Mouse (Mus musculus) heart, embryonic 10.5 days (tissue): Measurements from ENCODE around the gene C1qtnf2. TPM values are rescaled to one million over a fixed set of nuclear protein-coding genes. Genes with fewer than 3 reads are reported as not detected.
A peak's percentile ranks its signal among the peaks of the same experiment; 100 is the strongest.

Experiments used
- DNase-seq: peaks from one replicate; pipeline ENCODE4 v3.0.0-alpha.2; 2017; ENCODE audit warnings: low spot score
- H3K27ac ChIP-seq: fragments of 300-500 bp; sonication (generic); 2 replicates; pipeline ENCODE4 v1.5.1; 2016; ENCODE audit warnings: mild to moderate bottlenecking
- H3K27me3 ChIP-seq: fragments of 300-500 bp; sonication (generic); 2 replicates; pipeline ENCODE4 v1.6.1; 2016; ENCODE audit warnings: mild to moderate bottlenecking; ENCODE audit not compliant: poor library complexity, insufficient read depth, severe bottlenecking
- H3K36me3 ChIP-seq: fragments of 300-500 bp; sonication (generic); 2 replicates; pipeline ENCODE4 v1.6.1; 2016; ENCODE audit warnings: mild to moderate bottlenecking, moderate library complexity
- H3K4me1 ChIP-seq: fragments of 300-500 bp; sonication (generic); 2 replicates; pipeline ENCODE4 v1.6.1; 2016; ENCODE audit warnings: mild to moderate bottlenecking
- H3K4me3 ChIP-seq: fragments of 300-500 bp; sonication (generic); 2 replicates; pipeline ENCODE4 v1.5.1; 2016; ENCODE audit warnings: mild to moderate bottlenecking, moderate library complexity
- H3K9me3 ChIP-seq: fragments of 300-500 bp; sonication (generic); 2 replicates; pipeline ENCODE4 v1.6.1; 2016; ENCODE audit warnings: mild to moderate bottlenecking, moderate library complexity
- WGBS: fragments of 180-500 bp; shearing (Covaris S2); methylation state at CpG from one replicate; pipeline ENCODE4 v1.1.7; 2016; 5-methylcytosine and 5-hydroxymethylcytosine counted together
- polyA plus RNA-seq: library from polyadenylated mRNA; unstranded; fragments of >200 nt; fragmentation: Nextera tagmentation; extraction: Ambion mirVana; gene quantifications from 2 replicates; pipeline ENCODE4 v1.2.1, GENCODE M21; 2016

Gene C1qtnf2
- polyA plus RNA-seq, 1 experiment from 2014 or later, result 1.9 TPM

DNA sequence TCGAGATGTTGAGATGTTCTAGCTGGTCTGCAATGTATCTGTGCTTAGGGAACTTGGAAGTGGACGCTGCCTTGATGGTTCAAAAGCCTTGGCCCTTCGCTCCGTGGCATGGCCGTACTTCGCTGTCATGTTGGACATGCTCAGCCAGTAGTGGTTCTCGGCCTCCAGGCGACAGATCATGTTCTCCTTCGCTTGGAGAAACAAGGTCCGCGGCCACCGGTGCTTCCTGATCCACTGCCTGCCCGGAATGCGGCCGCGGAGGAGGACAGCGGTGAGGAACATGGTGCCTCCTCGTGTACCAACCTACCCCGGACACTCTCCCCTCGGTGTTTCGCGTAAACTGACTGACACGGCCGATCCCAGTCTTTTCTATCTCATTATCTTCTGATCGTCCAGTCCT is 10.9 kb upstream of the C1qtnf2 start:
- DNase-seq, result peak; percentile 55

DNA sequence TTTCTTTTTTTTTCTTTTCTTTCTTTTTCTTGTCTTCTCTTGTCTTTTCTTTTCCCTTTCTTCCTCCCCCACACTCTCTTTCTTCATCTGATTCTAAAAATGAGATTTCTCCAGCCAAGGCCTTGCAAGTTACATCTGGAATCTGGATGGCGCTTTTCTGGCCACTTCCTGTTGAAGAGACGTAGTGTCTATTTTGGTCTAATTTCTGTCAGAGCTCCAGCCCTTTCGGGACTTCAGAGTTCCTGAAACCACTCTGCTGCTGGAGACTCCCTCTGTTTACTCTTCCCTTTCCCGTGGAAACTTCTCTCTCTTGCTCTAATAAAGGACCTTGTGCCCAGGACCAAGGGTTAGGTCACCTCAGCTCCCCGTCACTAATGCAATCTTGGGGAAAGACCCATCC is 4.0 kb upstream of the C1qtnf2 start:
- Histone ChIP-seq H3K9me3 (no peaks in the 10 kb centered on the region), H3K27ac (no peak overlapping the region), H3K36me3 (no peaks in the 10 kb centered on the region), H3K4me3 (no peak overlapping the region), H3K27me3 (peaks cover under 1% of the 10 kb centered on the region; the same call in 1 of the 2 replicates), H3K4me1 (peaks cover 13% of the 10 kb centered on the region)
- WGBS, result 45% methylated on average over 5 of the region's 5 CpGs
- DNase-seq, result peak; percentile 50

More for the DNA sequence above, 10.9 kb upstream of the C1qtnf2 start:
- no peaks in the 10 kb centered on the region for H3K9me3 ChIP-seq
- H3K4me3 ChIP-seq, result no peak overlapping the region
- H3K36me3 ChIP-seq, result no peaks in the 10 kb centered on the region
- WGBS, result 93% methylated on average over 25 of the region's 25 CpGs
- no peaks in the 10 kb centered on the region for H3K4me1 ChIP-seq
- H3K27ac ChIP-seq, result no peak overlapping the region
- H3K27me3 ChIP-seq, result no peaks in the 10 kb centered on the region

GRCm38 (mm10) chr11:43470881-43471820 is 2.9 kb upstream of the C1qtnf2 start:
- Histone ChIP-seq H3K27ac (no peak overlapping the region), H3K36me3 (no peaks in the 10 kb centered on the region), H3K27me3 (peaks cover 6% of the 10 kb centered on the region; the same call in 1 of the 2 replicates), H3K9me3 (no peaks in the 10 kb centered on the region), H3K4me3 (no peak overlapping the region), H3K4me1 (peaks cover 13% of the 10 kb centered on the region)
- 80% methylated on average over 6 of the region's 6 CpGs for WGBS
- peak; percentile 42 for DNase-seq

- no peaks in the 10 kb centered on the region for H3K36me3 ChIP-seq
- H3K4me1 ChIP-seq, result peaks cover 13% of the 10 kb centered on the region
- H3K27ac ChIP-seq, result no peak overlapping the region
- peak; percentile 42 for DNase-seq
- H3K4me3 ChIP-seq, result no peak overlapping the region
- peaks cover 6% of the 10 kb centered on the region; the same call in 1 of the 2 replicates for H3K27me3 ChIP-seq
- WGBS, result 59% methylated on average over 1 of the region's 1 CpGs
- no peaks in the 10 kb centered on the region for H3K9me3 ChIP-seq
These were observed 961 bp upstream of the C1qtnf2 start for GRCm38 (mm10) chr11:43473115-43473514.

DNA sequence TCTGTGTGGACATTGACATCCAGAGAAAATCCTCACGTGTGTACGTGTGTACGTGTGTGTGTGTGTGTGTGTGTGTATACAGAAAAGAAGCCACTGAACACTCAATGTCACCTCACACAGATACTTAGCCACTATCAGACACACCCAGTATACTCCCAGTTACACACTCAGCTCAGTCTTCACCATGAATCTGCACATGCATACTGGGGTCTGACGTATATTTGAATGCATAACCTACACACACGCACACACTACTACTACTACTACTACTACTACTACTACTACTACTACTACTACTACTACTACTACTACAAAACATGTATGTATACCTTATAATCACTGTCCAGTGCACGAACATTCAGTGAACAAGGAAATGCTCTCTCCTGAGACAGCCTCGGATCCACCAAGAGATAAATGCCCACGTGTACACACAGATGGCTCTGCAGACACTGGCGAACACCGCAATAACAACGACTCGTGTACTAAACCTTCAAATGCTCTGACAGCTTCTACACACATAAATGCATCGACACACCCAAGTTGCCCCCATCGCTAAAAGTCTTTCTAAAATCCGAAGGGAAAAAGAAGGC is 346 bp upstream of the C1qtnf2 start:
- DNase-seq, result no peak
- H3K27ac ChIP-seq, result no peak overlapping the region
- peak overlapping the region; percentile 51 for H3K4me3 ChIP-seq

GRCm38 (mm10) chr11:43479376-43479775 is 5.3 kb downstream of the C1qtnf2 start:
- Histone ChIP-seq H3K4me3 (no peak overlapping the region), H3K36me3 (no peaks in the 10 kb centered on the region), H3K27ac (no peak overlapping the region), H3K4me1 (peaks cover 27% of the 10 kb centered on the region), H3K27me3 (peaks cover 6% of the 10 kb centered on the region; the same call in 1 of the 2 replicates), H3K9me3 (no peaks in the 10 kb centered on the region)
- 83% methylated on average over 3 of the region's 3 CpGs for WGBS
- DNase-seq, result no peak

More for the DNA sequence above, 346 bp upstream of the C1qtnf2 start:
- no peaks in the 10 kb centered on the region for H3K36me3 ChIP-seq
- H3K9me3 ChIP-seq, result no peaks in the 10 kb centered on the region
- H3K4me1 ChIP-seq, result peaks cover 13% of the 10 kb centered on the region
- peaks cover 6% of the 10 kb centered on the region; the same call in 1 of the 2 replicates for H3K27me3 ChIP-seq
- WGBS, result 54% methylated on average over 15 of the region's 15 CpGs

GRCm38 (mm10) chr11:43480561-43480960 is 6.5 kb downstream of the C1qtnf2 start:
- Histone ChIP-seq H3K27me3 (peaks cover 2% of the 10 kb centered on the region; the same call in 1 of the 2 replicates), H3K4me1 (peaks cover 27% of the 10 kb centered on the region), H3K27ac (no peak overlapping the region), H3K36me3 (no peaks in the 10 kb centered on the region), H3K4me3 (no peak overlapping the region), H3K9me3 (no peaks in the 10 kb centered on the region)
- DNase-seq, result no peak
- WGBS, result 42% methylated on average over 5 of the region's 5 CpGs

GRCm38 (mm10) chr11:43481672-43482522 is 7.8 kb downstream of the C1qtnf2 start:
- no peaks in the 10 kb centered on the region for H3K36me3 ChIP-seq
- WGBS, result 50% methylated on average over 3 of the region's 3 CpGs
- peaks cover 27% of the 10 kb centered on the region for H3K4me1 ChIP-seq
- H3K27me3 ChIP-seq, result peaks cover 4% of the 10 kb centered on the region; the same call in 1 of the 2 replicates
- no peaks in the 10 kb centered on the region for H3K9me3 ChIP-seq
- no peak overlapping the region for H3K27ac ChIP-seq
- DNase-seq, result peak; percentile 38
- H3K4me3 ChIP-seq, result no peak overlapping the region

DNA sequence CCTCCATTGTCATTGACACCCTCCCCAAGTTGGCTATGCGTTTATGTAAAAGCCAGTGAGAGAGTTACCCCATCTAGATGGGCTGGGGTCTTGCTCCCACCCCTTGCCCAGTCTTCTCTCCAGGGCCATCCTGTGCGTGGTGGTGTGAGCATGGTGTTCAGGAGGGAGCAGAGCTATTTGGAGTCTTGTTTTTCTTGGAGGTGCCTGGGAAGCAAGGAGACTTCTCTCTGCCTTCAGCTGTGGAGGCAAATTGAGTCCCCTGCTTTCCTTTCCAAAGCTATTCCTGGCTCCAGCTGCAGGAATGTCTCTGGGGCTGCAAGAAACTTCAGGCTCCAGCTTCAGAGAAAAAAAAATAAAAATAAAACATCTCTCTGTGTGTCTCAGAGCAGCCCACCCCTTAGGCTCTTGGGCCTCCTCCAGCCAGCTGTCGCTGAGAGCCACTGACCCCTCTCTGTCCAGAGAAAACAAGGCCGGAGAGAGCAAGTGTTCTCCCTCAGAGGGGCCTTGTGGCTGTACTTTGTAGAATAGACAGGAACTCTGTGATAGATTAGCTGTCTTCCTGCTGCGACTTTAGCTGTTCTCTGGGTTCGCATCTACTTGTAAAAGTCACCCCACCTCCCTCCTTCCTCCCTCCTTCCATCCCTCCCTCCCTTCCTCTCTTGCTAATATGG is 9.2 kb downstream of the C1qtnf2 start:
- Histone ChIP-seq H3K4me3 (no peak overlapping the region), H3K4me1 (peaks cover 27% of the 10 kb centered on the region), H3K27me3 (peaks cover 4% of the 10 kb centered on the region; the same call in 1 of the 2 replicates), H3K27ac (no peak overlapping the region), H3K9me3 (no peaks in the 10 kb centered on the region), H3K36me3 (no peaks in the 10 kb centered on the region)
- 43% methylated on average over 6 of the region's 6 CpGs for WGBS
- peak; percentile 67 for DNase-seq

DNA sequence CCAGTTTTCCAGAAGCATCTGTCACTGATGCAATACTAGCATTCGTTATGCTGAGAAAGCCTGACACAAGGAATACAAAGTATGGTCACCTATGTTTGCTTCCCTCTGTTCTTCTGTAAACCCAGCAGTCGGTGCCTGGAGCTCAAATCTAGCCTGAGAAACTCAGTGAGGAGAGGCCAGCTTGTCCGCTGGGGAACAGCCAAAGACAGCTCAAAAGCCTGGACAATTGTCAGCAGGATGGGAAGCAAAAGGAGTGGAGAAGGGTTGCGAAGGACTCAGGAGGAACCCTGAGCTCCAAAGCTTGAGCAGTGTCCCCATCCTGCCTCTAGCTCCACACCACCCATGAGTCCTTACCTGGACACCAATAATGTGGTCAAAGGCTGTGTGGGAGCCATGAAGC is 10.0 kb downstream of the C1qtnf2 start:
- Histone ChIP-seq H3K4me1 (peaks cover 27% of the 10 kb centered on the region), H3K4me3 (no peak overlapping the region), H3K9me3 (no peaks in the 10 kb centered on the region), H3K27me3 (peaks cover 4% of the 10 kb centered on the region; the same call in 1 of the 2 replicates), H3K36me3 (no peaks in the 10 kb centered on the region), H3K27ac (no peak overlapping the region)
- 75% methylated on average over 4 of the region's 4 CpGs for WGBS
- peak; percentile 39 for DNase-seq

DNA sequence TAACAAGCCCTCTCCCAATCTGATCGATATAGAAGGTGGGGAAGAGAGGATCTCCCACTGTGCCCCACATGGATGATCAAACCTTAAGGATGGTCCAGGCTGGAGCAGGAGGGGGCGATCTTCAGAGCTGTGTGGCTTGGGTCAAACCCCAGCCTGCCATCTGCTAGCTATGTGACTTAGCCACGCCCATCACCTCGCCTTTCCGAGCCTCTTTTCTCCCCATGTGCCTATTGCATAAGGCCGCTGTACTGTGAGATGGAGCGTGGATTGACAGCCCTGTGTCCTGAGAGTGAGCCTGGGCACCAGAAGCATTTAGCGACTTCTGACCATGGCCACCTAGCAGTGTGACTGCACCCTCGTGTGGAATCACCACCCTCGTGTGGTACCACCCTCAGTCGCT is 10.6 kb downstream of the C1qtnf2 start:
- H3K27me3 ChIP-seq, result peaks cover 4% of the 10 kb centered on the region; the same call in 1 of the 2 replicates
- 36% methylated on average over 11 of the region's 11 CpGs for WGBS
- H3K36me3 ChIP-seq, result no peaks in the 10 kb centered on the region
- H3K4me3 ChIP-seq, result no peak overlapping the region
- no peak overlapping the region for H3K27ac ChIP-seq
- DNase-seq, result peak; percentile 71
- no peaks in the 10 kb centered on the region for H3K9me3 ChIP-seq
- peaks cover 27% of the 10 kb centered on the region for H3K4me1 ChIP-seq

DNA sequence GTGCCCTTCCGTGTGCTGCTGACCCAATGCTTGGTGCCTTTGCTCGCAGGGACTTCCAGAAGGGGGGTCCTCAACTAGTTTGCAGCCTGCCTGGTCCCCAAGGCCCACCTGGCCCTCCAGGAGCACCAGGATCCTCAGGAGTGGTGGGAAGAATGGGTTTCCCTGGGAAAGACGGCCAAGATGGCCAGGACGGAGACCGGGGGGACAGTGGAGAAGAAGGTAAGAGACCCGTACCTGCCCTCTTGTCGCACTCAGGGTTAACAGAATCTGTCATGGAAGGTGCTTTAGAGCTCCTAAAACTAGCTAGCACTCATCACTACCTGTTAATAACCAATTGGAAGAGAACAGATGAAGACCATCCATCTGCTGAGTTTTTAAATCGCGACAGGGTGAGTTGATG is 11.8 kb downstream of the C1qtnf2 start:
- no peaks in the 10 kb centered on the region for H3K9me3 ChIP-seq
- H3K4me3 ChIP-seq, result no peak overlapping the region
- H3K4me1 ChIP-seq, result peaks cover 27% of the 10 kb centered on the region
- H3K36me3 ChIP-seq, result no peaks in the 10 kb centered on the region
- 87% methylated on average over 9 of the region's 9 CpGs for WGBS
- DNase-seq, result peak; percentile 61
- H3K27ac ChIP-seq, result no peak overlapping the region
- H3K27me3 ChIP-seq, result peaks cover 4% of the 10 kb centered on the region; the same call in 1 of the 2 replicates
